Mouse (Mus musculus) intestine, embryonic 14.5 days (tissue): ENCODE data around the gene Surf1. TPM values are rescaled to one million over a fixed set of nuclear protein-coding genes. Genes with fewer than 3 reads are reported as not detected.
A peak's percentile ranks its signal among the peaks of the same experiment; 100 is the strongest.

Source experiments
- ATAC-seq: fragments of 200-750 bp; cut with Nextera tagmentation; replicated peaks from 2 replicates; pipeline ENCODE4 v1.8.0; 2017; ENCODE audit warnings: low read depth, moderate number of reproducible peaks, moderate TSS enrichment, moderate library complexity; ENCODE audit not compliant: low FRiP score, low TSS enrichment
- DNase-seq: peaks from one replicate; pipeline ENCODE4 v3.0.0-alpha.2; 2018; ENCODE audit warnings: low spot score
- H3K27ac ChIP-seq: fragments of 300-500 bp; sonication (generic); 2 replicates; pipeline ENCODE4 v1.5.1; 2014; ENCODE audit warnings: low read depth, mild to moderate bottlenecking, control low read depth
- H3K27me3 ChIP-seq: fragments of 300-500 bp; sonication (generic); replicated peaks from 2 replicates; pipeline ENCODE4 v1.6.1; 2014; ENCODE audit warnings: low read length, control low read depth; ENCODE audit not compliant: control insufficient read depth, insufficient read depth
- H3K36me3 ChIP-seq: fragments of 300-500 bp; sonication (generic); 2 replicates; pipeline ENCODE4 v1.6.1; 2014; ENCODE audit warnings: low read length, control low read depth; ENCODE audit not compliant: control insufficient read depth, insufficient read depth
- H3K4me1 ChIP-seq: fragments of 300-500 bp; sonication (generic); replicated peaks from 2 replicates; pipeline ENCODE4 v1.6.1; 2014; ENCODE audit warnings: low read length, control low read depth, mixed read lengths; ENCODE audit not compliant: control insufficient read depth, insufficient read depth
- H3K4me2 ChIP-seq: fragments of 300-500 bp; sonication (generic); 2 replicates; pipeline ENCODE4 v1.6.1; 2014; ENCODE audit warnings: low read length
- H3K4me3 ChIP-seq: fragments of 300-500 bp; sonication (generic); 2 replicates; pipeline ENCODE4 v1.5.1; 2014; ENCODE audit warnings: low read depth, low read length, control low read depth, mixed read lengths
- H3K9ac ChIP-seq: fragments of 300-500 bp; sonication (generic); 2 replicates; pipeline ENCODE4 v1.6.1; 2014; ENCODE audit warnings: mild to moderate bottlenecking, low read length
- H3K9me3 ChIP-seq: fragments of 300-500 bp; sonication (generic); 2 replicates; pipeline ENCODE4 v1.6.1; 2016; ENCODE audit warnings: low read length, control low read depth; ENCODE audit not compliant: control insufficient read depth
- WGBS: fragments of 180-500 bp; shearing (Covaris S2); extraction: QIAGEN DNeasy Blood & Tissue Kit; methylation state at CpG from one replicate; pipeline ENCODE4 v1.1.7; 2014; 5-methylcytosine and 5-hydroxymethylcytosine counted together
- polyA plus RNA-seq: library from polyadenylated mRNA; unstranded; fragments of >200 nt; fragmentation: Nextera tagmentation; extraction: Ambion mirVana; gene quantifications from 2 replicates; pipeline ENCODE4 v1.2.1, GENCODE M21; 2014

The Surf1 gene
- polyA plus RNA-seq, 1 experiment from 2014 or later, result 53.3 TPM

- peak overlapping the region; percentile 99 for H3K9ac ChIP-seq
- no peaks in the 10 kb centered on the region for H3K27me3 ChIP-seq
- DNase-seq (peak; percentile 77), ATAC-seq (no peak; the same call in 1 of the 2 replicates)
- peaks cover 34% of the 10 kb centered on the region for H3K36me3 ChIP-seq
- peak overlapping the region; percentile 88 for H3K27ac ChIP-seq
- 2% methylated on average over 37 of the region's 49 CpGs for WGBS
- H3K9me3 ChIP-seq, result no peaks in the 10 kb centered on the region
- peak overlapping the region; percentile 92 for H3K4me2 ChIP-seq
- peaks cover 17% of the 10 kb centered on the region for H3K4me1 ChIP-seq
- H3K4me3 ChIP-seq, result peak overlapping the region; percentile 99
Observed at GRCm38 (mm10) chr2:26932473-26933303, 16.4 kb upstream of the Surf1 start.

GRCm38 (mm10) chr2:26930390-26930789 is 14.1 kb upstream of the Surf1 start:
- Histone ChIP-seq H3K9me3 (no peaks in the 10 kb centered on the region), H3K4me2 (no peak overlapping the region), H3K9ac (no peak overlapping the region), H3K27ac (no peak overlapping the region), H3K4me1 (peaks cover 17% of the 10 kb centered on the region), H3K4me3 (no peak overlapping the region), H3K36me3 (peaks cover 56% of the 10 kb centered on the region), H3K27me3 (no peaks in the 10 kb centered on the region)
- WGBS, result 64% methylated on average over 1 of the region's 1 CpGs
- no peak for ATAC-seq
- peak; percentile 68 for DNase-seq

GRCm38 (mm10) chr2:26927745-26928476 is 11.6 kb upstream of the Surf1 start:
- Histone ChIP-seq H3K27me3 (no peaks in the 10 kb centered on the region), H3K9ac (no peak overlapping the region), H3K9me3 (no peaks in the 10 kb centered on the region), H3K36me3 (peaks cover 81% of the 10 kb centered on the region), H3K4me1 (peaks cover 17% of the 10 kb centered on the region), H3K4me3 (no peak overlapping the region), H3K27ac (no peak overlapping the region), H3K4me2 (no peak overlapping the region)
- ATAC-seq, result no peak
- DNase-seq, result no peak
- WGBS, result 88% methylated on average over 6 of the region's 6 CpGs

DNA sequence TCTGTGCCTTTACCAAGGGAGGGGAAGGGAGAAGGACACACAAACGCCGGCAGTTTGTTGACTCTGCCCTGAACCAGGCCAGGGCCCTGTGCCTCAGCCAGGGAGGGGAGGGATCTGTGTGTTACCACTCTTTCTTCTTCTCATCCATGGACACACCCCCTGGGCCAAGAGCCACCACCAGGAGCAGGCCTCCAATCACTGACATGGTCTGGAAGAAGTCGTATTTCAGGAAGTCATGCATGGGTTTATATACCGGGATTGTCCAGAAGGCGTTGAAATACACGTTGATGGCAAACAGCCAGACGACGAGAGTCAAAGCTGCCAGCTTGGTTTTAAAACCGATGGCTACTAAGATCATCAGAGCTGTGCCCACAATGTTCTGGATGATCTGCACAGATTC is 5.5 kb upstream of the Surf1 start:
- Histone ChIP-seq H3K4me3 (no peak overlapping the region), H3K4me2 (no peak overlapping the region), H3K36me3 (peaks cover 85% of the 10 kb centered on the region), H3K9me3 (no peaks in the 10 kb centered on the region), H3K4me1 (peaks cover 12% of the 10 kb centered on the region), H3K9ac (no peak overlapping the region), H3K27me3 (no peaks in the 10 kb centered on the region), H3K27ac (no peak overlapping the region)
- DNase-seq, result no peak
- no peak for ATAC-seq
- 75% methylated on average over 9 of the region's 9 CpGs for WGBS

GRCm38 (mm10) chr2:26920190-26920855 is 4.0 kb upstream of the Surf1 start:
- peaks cover 71% of the 10 kb centered on the region for H3K36me3 ChIP-seq
- WGBS, result 89% methylated on average over 6 of the region's 6 CpGs

GRCm38 (mm10) chr2:26919684-26920083 is 3.4 kb upstream of the Surf1 start:
- Histone ChIP-seq H3K27me3 (no peaks in the 10 kb centered on the region), H3K4me2 (no peak overlapping the region), H3K4me3 (no peak overlapping the region), H3K36me3 (peaks cover 64% of the 10 kb centered on the region), H3K4me1 (peaks cover 20% of the 10 kb centered on the region), H3K9ac (no peak overlapping the region), H3K9me3 (no peaks in the 10 kb centered on the region), H3K27ac (no peak overlapping the region)
- WGBS, result 82% methylated on average over 3 of the region's 3 CpGs
- no peak for ATAC-seq
- no peak for DNase-seq

More at GRCm38 (mm10) chr2:26920190-26920855, 4.0 kb upstream of the Surf1 start:
- Histone ChIP-seq H3K9me3 (no peaks in the 10 kb centered on the region), H3K27me3 (no peaks in the 10 kb centered on the region), H3K9ac (no peak overlapping the region), H3K4me2 (no peak overlapping the region), H3K4me3 (no peak overlapping the region), H3K4me1 (peaks cover 16% of the 10 kb centered on the region), H3K27ac (no peak overlapping the region)
- no peak for DNase-seq
- no peak for ATAC-seq

DNA sequence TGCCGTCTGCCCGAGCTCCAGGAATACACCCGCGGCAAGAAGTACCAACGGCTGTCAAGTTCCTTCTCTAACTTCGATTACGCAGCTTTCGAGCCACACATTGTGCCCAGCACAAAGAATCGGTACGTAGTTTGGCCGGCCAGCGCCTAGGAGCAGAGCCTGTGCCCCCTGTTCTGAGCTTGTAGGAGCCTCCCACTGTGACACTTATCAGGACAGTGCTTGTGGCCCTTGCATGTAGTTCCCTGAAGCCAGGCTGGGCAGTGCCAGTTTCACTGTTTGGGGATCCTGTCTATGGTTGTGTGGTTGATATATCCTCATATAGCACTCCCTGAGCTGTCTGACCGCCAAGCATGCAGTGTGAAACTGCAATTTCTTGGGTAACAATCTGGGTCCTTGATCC is 408 bp upstream of the Surf1 start:
- Histone ChIP-seq H3K36me3 (peaks cover 64% of the 10 kb centered on the region), H3K9ac (peak overlapping the region; percentile 61), H3K4me3 (peak overlapping the region; percentile 74), H3K9me3 (no peaks in the 10 kb centered on the region), H3K27ac (peak overlapping the region; percentile 67; the same call in 1 of the 2 replicates), H3K4me2 (peak overlapping the region; percentile 89), H3K4me1 (peaks cover 25% of the 10 kb centered on the region), H3K27me3 (no peaks in the 10 kb centered on the region)
- no peak for DNase-seq
- WGBS, result 2% methylated on average over 13 of the region's 13 CpGs
- no peak; the same call in 1 of the 2 replicates for ATAC-seq

GRCm38 (mm10) chr2:26914148-26914941 is 2.0 kb downstream of the Surf1 start:
- no peak overlapping the region for H3K27ac ChIP-seq

More at GRCm38 (mm10) chr2:26914148-26914941, 2.0 kb downstream of the Surf1 start:
- WGBS, result 67% methylated on average over 8 of the region's 8 CpGs
- H3K36me3 ChIP-seq, result peaks cover 45% of the 10 kb centered on the region
- peaks cover 30% of the 10 kb centered on the region for H3K4me1 ChIP-seq
- no peaks in the 10 kb centered on the region for H3K9me3 ChIP-seq
- DNase-seq (no peak), ATAC-seq (no peak)
- H3K27me3 ChIP-seq, result no peaks in the 10 kb centered on the region
- H3K4me2 ChIP-seq, result no peak overlapping the region
- H3K4me3 ChIP-seq, result no peak overlapping the region
- H3K9ac ChIP-seq, result no peak overlapping the region
